Mouse (Mus musculus): ENCODE results near the gene Gm10306.

GRCm38 (mm10) chr4:94559266-94559665, 2.9 kb downstream of the Gm10306 start:
- TF ChIP-seq POLR2A (IDR thresholded peaks at IDR 0.05; ENCODE audit: extremely low read depth, insufficient read depth, low read length) = no peak
- TF ChIP-seq CTCF (IDR thresholded peaks at IDR 0.05; ENCODE audit: low read depth, low read length) = no peak

All from liver, adult 2 months (tissue).